Mouse (Mus musculus): Measurements from ENCODE around the gene Chst10. TPM values are rescaled to one million over a fixed set of nuclear protein-coding genes. Genes with fewer than 3 reads are reported as not detected.

Chst10 gene
- total RNA-seq (2015; ENCODE audit: low replicate concordance), result 20.0 and 26.1 TPM in 2 replicates
- 24.4 and 40.0 TPM in 2 replicates for total RNA-seq (2017; ENCODE audit: low replicate concordance)

- ATAC-seq (replicated peaks; ENCODE audit: low FRiP score, poor library complexity, severe bottlenecking), result peak; percentile 87
Measured at GRCm38 (mm10) chr1:38897431-38898248, at the start of gene Chst10. Chst10 (minus strand) TSS chr1:38898161.

GRCm38 (mm10) chr1:38939608-38940007 lies 41.6 kb upstream of the Chst10 start:
- no peak for ATAC-seq (replicated peaks; ENCODE audit: low FRiP score, poor library complexity, severe bottlenecking)

GRCm38 (mm10) chr1:38938849-38939248 lies 40.9 kb upstream of the Chst10 start, which contains the start of gene Nms:
Nms (plus strand) TSS chr1:38939149.
- ATAC-seq (replicated peaks; ENCODE audit: low FRiP score, poor library complexity, severe bottlenecking), result no peak

GRCm38 (mm10) chr1:38936780-38937179 lies 38.8 kb upstream of the Chst10 start:
- ATAC-seq (replicated peaks; ENCODE audit: low FRiP score, poor library complexity, severe bottlenecking), result peak; percentile 75

GRCm38 (mm10) chr1:38934668-38935067 lies 36.7 kb upstream of the Chst10 start:
- 0 out of 2 replicates have a peak, but pooled peaks have one; percentile 46 for ATAC-seq (replicated peaks; ENCODE audit: low FRiP score, poor library complexity, severe bottlenecking)

GRCm38 (mm10) chr1:38930767-38931166 lies 32.8 kb upstream of the Chst10 start:
- ATAC-seq (replicated peaks; ENCODE audit: low FRiP score, poor library complexity, severe bottlenecking), result no peak

- ATAC-seq (replicated peaks; ENCODE audit: low FRiP score, poor library complexity, severe bottlenecking), result no peak
Measured at GRCm38 (mm10) chr1:38929468-38929867, 31.5 kb upstream of the Chst10 start.

- ATAC-seq (replicated peaks; ENCODE audit: low FRiP score, poor library complexity, severe bottlenecking), result no peak
Measured at GRCm38 (mm10) chr1:38928996-38929395, 31.0 kb upstream of the Chst10 start.

- no peak for ATAC-seq (replicated peaks; ENCODE audit: low FRiP score, poor library complexity, severe bottlenecking)
Measured at GRCm38 (mm10) chr1:38903985-38904384, 6.0 kb upstream of the Chst10 start.

GRCm38 (mm10) chr1:38902571-38902970 lies 4.6 kb upstream of the Chst10 start:
- no peak for ATAC-seq (replicated peaks; ENCODE audit: low FRiP score, poor library complexity, severe bottlenecking)

- no peak for ATAC-seq (replicated peaks; ENCODE audit: low FRiP score, poor library complexity, severe bottlenecking)
Measured at GRCm38 (mm10) chr1:38893081-38893480, 4.9 kb downstream of the Chst10 start.

GRCm38 (mm10) chr1:38891444-38891843 lies 6.5 kb downstream of the Chst10 start:
- peak; percentile 96 for ATAC-seq (replicated peaks; ENCODE audit: low FRiP score, poor library complexity, severe bottlenecking)

- ATAC-seq (replicated peaks; ENCODE audit: low FRiP score, poor library complexity, severe bottlenecking), result no peak
Measured at GRCm38 (mm10) chr1:38888803-38889202, 9.2 kb downstream of the Chst10 start.

GRCm38 (mm10) chr1:38887011-38887410 lies 10.9 kb downstream of the Chst10 start:
- no peak for ATAC-seq (replicated peaks; ENCODE audit: low FRiP score, poor library complexity, severe bottlenecking)

- ATAC-seq (replicated peaks; ENCODE audit: low FRiP score, poor library complexity, severe bottlenecking), result no peak
Measured at GRCm38 (mm10) chr1:38886602-38887001, 11.4 kb downstream of the Chst10 start.

- ATAC-seq (replicated peaks; ENCODE audit: low FRiP score, poor library complexity, severe bottlenecking), result no peak
Measured at GRCm38 (mm10) chr1:38885956-38886355, 12.0 kb downstream of the Chst10 start.

- ATAC-seq (replicated peaks; ENCODE audit: low FRiP score, poor library complexity, severe bottlenecking), result no peak
Measured at GRCm38 (mm10) chr1:38883766-38884165, 14.2 kb downstream of the Chst10 start.

GRCm38 (mm10) chr1:38882746-38883145 lies 15.2 kb downstream of the Chst10 start:
- peak; percentile 34; the same call in 1 of the 2 replicates for ATAC-seq (replicated peaks; ENCODE audit: low FRiP score, poor library complexity, severe bottlenecking)

GRCm38 (mm10) chr1:38881366-38881765 lies 16.6 kb downstream of the Chst10 start:
- ATAC-seq (replicated peaks; ENCODE audit: low FRiP score, poor library complexity, severe bottlenecking), result peak; percentile 99

- ATAC-seq (replicated peaks; ENCODE audit: low FRiP score, poor library complexity, severe bottlenecking), result no peak
Measured at GRCm38 (mm10) chr1:38876671-38877382, 21.1 kb downstream of the Chst10 start.

- no peak for ATAC-seq (replicated peaks; ENCODE audit: low FRiP score, poor library complexity, severe bottlenecking)
Measured at GRCm38 (mm10) chr1:38873911-38874310, 24.1 kb downstream of the Chst10 start.
